Mouse (Mus musculus): ENCODE data around the gene Scn11a.

DNA sequence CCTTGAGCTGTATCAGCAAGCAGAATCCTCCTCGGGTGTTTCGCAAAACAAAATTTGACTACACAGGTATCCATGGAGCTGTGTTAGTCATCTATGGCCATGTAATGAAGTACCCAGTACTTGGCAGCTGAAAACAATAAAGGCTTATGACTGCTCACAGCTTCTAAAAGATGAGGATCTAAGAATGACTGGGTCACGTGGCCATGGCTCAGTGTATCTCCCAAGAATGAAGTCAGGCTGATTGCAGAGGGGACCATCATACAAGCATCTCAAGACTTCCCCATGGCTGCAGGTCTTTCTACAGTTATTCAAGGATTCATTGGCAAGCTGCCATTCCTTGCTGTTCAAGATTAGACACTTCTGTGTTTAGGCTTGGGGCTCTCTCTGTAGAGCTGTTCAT, 81.9 kb downstream of the Scn11a start:
- TF ChIP-seq CTCF (conservative IDR thresholded peaks at IDR 0.05 in 1 of 2, IDR thresholded peaks at IDR 0.05 in 1 of 2; ENCODE audit: low read depth in 2 of 2, low read length in 2 of 2) (no peak), POLR2A (IDR thresholded peaks at IDR 0.05; ENCODE audit: low read depth, low read length) (no peak), EP300 (IDR thresholded peaks at IDR 0.05; ENCODE audit: low read length) (no peak), MAFK (IDR thresholded peaks at IDR 0.05; ENCODE audit: insufficient replicate concordance, low read length) (no peak), POLR2AphosphoS2 (IDR thresholded peaks at IDR 0.05; ENCODE audit: low read depth, low read length) (no peak)

Measured in CH12.LX (cell line).